Mouse (Mus musculus): ENCODE results near the gene Sept8. TPM values are rescaled to one million over a fixed set of nuclear protein-coding genes. Genes with fewer than 3 reads are reported as not detected.
"Not testable (repeated sequence)": the region's sequence is repeated elsewhere in the genome, so short reads cannot be mapped to it uniquely, and the experiment has no call there.

Gene Sept8
- polyA plus RNA-seq, 1 experiment from 2014 or later, result 18.2 TPM

DNA sequence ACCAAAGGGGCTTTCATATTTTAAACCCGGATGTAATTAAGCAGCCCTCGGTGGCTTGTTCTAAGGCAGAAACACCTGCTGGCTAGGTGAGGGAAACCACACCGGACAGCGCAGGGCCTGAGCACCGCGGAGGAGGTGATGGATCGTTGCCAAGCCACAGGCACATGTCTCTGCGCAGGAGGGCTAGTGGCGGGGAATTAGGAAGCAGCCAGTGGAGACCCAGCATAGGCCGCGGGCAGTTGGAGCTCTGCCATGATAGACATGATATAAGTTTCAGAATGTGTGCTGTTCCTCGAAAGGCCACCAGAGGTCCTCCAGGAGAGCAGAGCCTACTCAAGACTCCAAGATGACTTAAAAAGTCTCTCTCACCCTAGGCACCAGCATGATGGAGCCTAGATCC is 32.7 kb downstream of the Sept8 start:
- Histone ChIP-seq H3K4me3 (ENCODE audit: low read length) (no peak overlapping the region), H3K4me1 (ENCODE audit: control insufficient read depth, insufficient read depth, low read length) (no peaks in the 10 kb centered on the region), H3K27me3 (replicated peaks; ENCODE audit: control insufficient read depth, insufficient read depth, low read length) (no peaks in the 10 kb centered on the region), H3K27ac (ENCODE audit: low read length) (no peak overlapping the region), H3K9ac (ENCODE audit: low read depth, low read length) (no peak overlapping the region), H3K4me2 (ENCODE audit: low read depth, low read length) (no peak overlapping the region), H3K36me3 (ENCODE audit: control insufficient read depth, insufficient read depth, low read length) (no peaks in the 10 kb centered on the region), H3K9me3 (ENCODE audit: control insufficient read depth, low read length) (no peaks in the 10 kb centered on the region; the same call in 1 of the 2 replicates)
- WGBS, result 62% methylated on average over 12 of the region's 12 CpGs
- no peak for ATAC-seq

DNA sequence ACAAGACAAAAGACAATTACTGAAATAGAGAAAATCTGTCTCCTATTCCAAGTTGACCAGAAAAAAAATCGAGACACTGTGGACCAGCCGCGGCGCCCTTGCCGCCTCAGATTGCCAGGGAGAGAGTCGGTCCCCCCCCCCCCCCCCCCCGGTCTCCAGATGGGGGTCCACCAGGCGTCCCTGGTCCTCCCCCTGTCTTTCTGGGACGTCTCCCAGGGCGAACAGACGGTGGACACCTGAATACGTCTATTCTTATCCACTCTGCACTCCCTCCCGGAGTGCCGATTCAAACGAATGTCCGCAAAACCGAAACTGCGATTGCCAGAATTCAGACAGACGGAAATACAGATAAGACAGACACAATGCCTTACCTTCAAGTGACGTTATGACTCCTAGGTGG is 37.5 kb downstream of the Sept8 start:
- H3K27ac ChIP-seq (ENCODE audit: low read length); H3K36me3 ChIP-seq (ENCODE audit: control insufficient read depth, insufficient read depth, low read length); H3K4me1 ChIP-seq (ENCODE audit: control insufficient read depth, insufficient read depth, low read length); H3K4me2 ChIP-seq (ENCODE audit: low read depth, low read length); ATAC-seq; H3K4me3 ChIP-seq (ENCODE audit: low read length); H3K9me3 ChIP-seq (ENCODE audit: control insufficient read depth, low read length); H3K27me3 ChIP-seq (replicated peaks; ENCODE audit: control insufficient read depth, insufficient read depth, low read length); H3K9ac ChIP-seq (ENCODE audit: low read depth, low read length): not testable (repeated sequence)
- WGBS, result 90% methylated on average over 12 of the region's 20 CpGs

GRCm38 (mm10) chr11:53557992-53558391 is 38.9 kb downstream of the Sept8 start:
- not testable (repeated sequence) for H3K9ac ChIP-seq (ENCODE audit: low read depth, low read length); H3K4me3 ChIP-seq (ENCODE audit: low read length); H3K4me1 ChIP-seq (ENCODE audit: control insufficient read depth, insufficient read depth, low read length); H3K4me2 ChIP-seq (ENCODE audit: low read depth, low read length); H3K27me3 ChIP-seq (replicated peaks; ENCODE audit: control insufficient read depth, insufficient read depth, low read length); H3K36me3 ChIP-seq (ENCODE audit: control insufficient read depth, insufficient read depth, low read length); H3K27ac ChIP-seq (ENCODE audit: low read length); H3K9me3 ChIP-seq (ENCODE audit: control insufficient read depth, low read length)
- ATAC-seq, result peak; percentile 63; the same call in 1 of the 2 replicates
- 77% methylated on average over 1 of the region's 3 CpGs for WGBS

GRCm38 (mm10) chr11:53559980-53560379 is 40.9 kb downstream of the Sept8 start:
- H3K4me1 ChIP-seq (ENCODE audit: control insufficient read depth, insufficient read depth, low read length); H3K36me3 ChIP-seq (ENCODE audit: control insufficient read depth, insufficient read depth, low read length); ATAC-seq; H3K27me3 ChIP-seq (replicated peaks; ENCODE audit: control insufficient read depth, insufficient read depth, low read length); H3K27ac ChIP-seq (ENCODE audit: low read length); H3K4me3 ChIP-seq (ENCODE audit: low read length); H3K4me2 ChIP-seq (ENCODE audit: low read depth, low read length); H3K9me3 ChIP-seq (ENCODE audit: control insufficient read depth, low read length); H3K9ac ChIP-seq (ENCODE audit: low read depth, low read length): not testable (repeated sequence)
- WGBS, result 80% methylated on average over 1 of the region's 3 CpGs

DNA sequence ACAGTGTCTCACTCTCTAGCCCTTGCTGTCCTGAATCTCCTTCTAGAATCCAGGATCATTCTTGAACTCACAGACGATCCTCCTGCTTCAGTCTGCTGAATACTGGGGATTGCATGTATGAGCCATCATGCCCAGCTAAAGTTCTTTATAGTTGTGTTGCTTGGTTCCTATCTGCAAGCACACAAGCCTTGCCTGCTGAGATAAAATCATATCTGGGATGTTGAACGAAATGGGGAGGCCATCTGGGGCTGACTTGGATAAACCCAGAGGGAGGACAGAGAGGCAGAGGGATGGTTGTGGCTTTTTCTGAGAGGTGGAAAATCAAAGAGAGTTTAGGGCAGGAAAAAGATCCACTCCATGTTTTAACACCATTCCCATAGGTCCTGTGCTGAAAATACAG is 42.9 kb downstream of the Sept8 start:
- H3K4me3 ChIP-seq (ENCODE audit: low read length), result no peak overlapping the region
- no peak for ATAC-seq
- H3K9me3 ChIP-seq (ENCODE audit: control insufficient read depth, low read length), result no peaks in the 10 kb centered on the region
- no peak overlapping the region for H3K9ac ChIP-seq (ENCODE audit: low read depth, low read length)
- H3K27me3 ChIP-seq (replicated peaks; ENCODE audit: control insufficient read depth, insufficient read depth, low read length), result no peaks in the 10 kb centered on the region
- H3K4me1 ChIP-seq (ENCODE audit: control insufficient read depth, insufficient read depth, low read length), result peaks cover 4% of the 10 kb centered on the region
- no peaks in the 10 kb centered on the region for H3K36me3 ChIP-seq (ENCODE audit: control insufficient read depth, insufficient read depth, low read length)
- WGBS, result 71% methylated on average over 2 of the region's 2 CpGs
- H3K27ac ChIP-seq (ENCODE audit: low read length), result no peak overlapping the region
- H3K4me2 ChIP-seq (ENCODE audit: low read depth, low read length), result no peak overlapping the region

DNA sequence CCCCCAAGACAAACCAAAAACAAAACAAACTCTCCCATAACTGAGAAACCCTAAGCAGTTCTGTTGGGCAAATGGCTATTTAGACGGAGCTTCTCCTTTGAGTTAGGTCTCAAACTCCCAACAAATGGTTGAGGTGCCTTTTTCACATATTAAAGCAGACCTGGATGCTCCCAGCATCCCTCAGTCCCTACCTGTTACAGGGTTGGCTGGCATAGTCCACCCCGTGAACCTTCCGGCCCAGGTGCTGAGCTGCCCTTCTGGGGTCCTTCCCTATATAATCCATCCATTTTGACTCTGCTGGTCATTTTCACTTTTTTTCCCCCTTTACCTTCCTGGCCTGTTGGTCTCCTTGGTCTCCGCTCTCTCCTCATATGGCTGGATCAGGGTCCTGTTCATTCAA is 47.6 kb downstream of the Sept8 start:
- H3K27me3 ChIP-seq (replicated peaks; ENCODE audit: control insufficient read depth, insufficient read depth, low read length), result no peaks in the 10 kb centered on the region
- H3K4me3 ChIP-seq (ENCODE audit: low read length), result peak overlapping the region; percentile 97
- no peaks in the 10 kb centered on the region for H3K36me3 ChIP-seq (ENCODE audit: control insufficient read depth, insufficient read depth, low read length)
- no peak overlapping the region for H3K27ac ChIP-seq (ENCODE audit: low read length)
- H3K4me2 ChIP-seq (ENCODE audit: low read depth, low read length), result peak overlapping the region; percentile 91
- peaks cover 11% of the 10 kb centered on the region for H3K4me1 ChIP-seq (ENCODE audit: control insufficient read depth, insufficient read depth, low read length)
- ATAC-seq, result peak; percentile 29
- no peaks in the 10 kb centered on the region for H3K9me3 ChIP-seq (ENCODE audit: control insufficient read depth, low read length)
- WGBS, result 83% methylated on average over 4 of the region's 4 CpGs
- 0 out of 2 replicates have a peak overlapping the region, but pooled peaks have one; percentile 20 for H3K9ac ChIP-seq (ENCODE audit: low read depth, low read length)

DNA sequence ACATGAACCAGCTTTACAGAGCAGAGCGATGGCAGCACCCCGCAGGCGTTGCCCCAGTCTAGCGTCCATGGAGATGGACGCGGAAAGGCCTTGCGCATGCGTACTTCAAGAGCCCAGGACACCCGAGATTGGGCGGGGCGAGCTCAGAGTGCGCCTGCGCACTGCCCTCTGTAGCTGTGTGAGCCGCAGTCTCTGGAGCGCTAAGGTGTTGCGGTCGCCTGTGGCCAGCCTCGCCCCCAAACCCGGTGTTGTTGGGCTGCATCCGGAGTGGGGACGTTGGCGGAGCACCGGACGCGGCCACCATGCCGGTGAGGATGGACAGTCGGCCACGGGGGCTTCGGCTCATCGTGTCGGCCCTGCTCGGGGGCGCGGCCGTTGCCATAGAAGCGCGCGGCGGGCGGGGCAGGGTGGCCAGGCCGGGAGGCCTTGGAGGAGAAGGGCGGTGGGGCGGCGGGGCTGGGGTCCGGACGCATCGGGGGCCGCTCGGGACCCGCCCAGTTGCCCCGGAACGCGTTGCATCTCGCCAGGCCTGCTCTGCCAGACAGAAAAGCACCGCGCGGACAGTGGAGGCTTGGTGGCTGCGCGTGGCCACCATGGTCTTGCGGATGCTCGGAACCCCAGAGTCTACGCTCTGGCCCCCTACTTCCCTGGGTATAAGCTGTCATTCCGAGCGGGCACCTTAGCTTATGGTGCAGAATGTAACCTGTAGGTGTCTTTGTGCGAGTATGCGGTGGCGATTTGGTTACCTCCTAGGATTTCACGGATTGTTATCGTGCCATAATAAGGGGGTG is 48.4 kb downstream of the Sept8 start, which contains the start of gene Kif3a:
Gene Kif3a, plus strand, starts transcription at position 156 of the 791 bp plus-strand sequence.
- H3K27ac ChIP-seq (ENCODE audit: low read length), result no peak within 1 kb of the TSS
- 1% methylated on average over 66 of the region's 69 CpGs for WGBS
- H3K9me3 ChIP-seq (ENCODE audit: control insufficient read depth, low read length), result no peaks in the 10 kb centered on the region
- peaks cover 11% of the 10 kb centered on the region for H3K4me1 ChIP-seq (ENCODE audit: control insufficient read depth, insufficient read depth, low read length)
- no peaks in the 10 kb centered on the region for H3K27me3 ChIP-seq (replicated peaks; ENCODE audit: control insufficient read depth, insufficient read depth, low read length)
- ATAC-seq, result peak; percentile 98
- peak within 1 kb of the TSS; percentile 91 for H3K4me2 ChIP-seq (ENCODE audit: low read depth, low read length)
- peak within 1 kb of the TSS; percentile 88 for H3K9ac ChIP-seq (ENCODE audit: low read depth, low read length)
- H3K4me3 ChIP-seq (ENCODE audit: low read length), result peak within 1 kb of the TSS; percentile 97
- no peaks in the 10 kb centered on the region for H3K36me3 ChIP-seq (ENCODE audit: control insufficient read depth, insufficient read depth, low read length)

DNA sequence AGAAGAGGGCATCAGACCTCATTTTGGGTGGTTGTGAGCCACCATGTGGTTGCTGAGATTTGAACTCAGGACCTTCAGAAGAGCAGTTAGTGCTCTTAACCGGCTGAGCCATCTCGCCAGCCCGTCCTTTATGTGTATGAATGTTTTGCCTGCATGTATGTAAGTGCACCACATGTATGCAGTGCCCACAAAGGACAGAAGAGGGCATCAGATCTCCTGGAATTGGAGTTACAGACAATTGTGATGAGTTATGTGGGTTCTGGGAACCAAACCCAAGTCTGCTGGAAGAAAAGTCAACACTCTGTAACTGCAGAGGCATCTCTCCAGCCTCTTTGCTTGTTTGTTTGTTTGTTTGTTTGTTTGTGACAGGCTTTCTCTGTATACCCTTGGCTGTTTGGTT is 61.5 kb downstream of the Sept8 start:
- H3K9ac ChIP-seq (ENCODE audit: low read depth, low read length), result no peak overlapping the region
- 95% methylated on average over 3 of the region's 3 CpGs for WGBS
- no peaks in the 10 kb centered on the region for H3K9me3 ChIP-seq (ENCODE audit: control insufficient read depth, low read length)

GRCm38 (mm10) chr11:53583151-53583550 is 64.1 kb downstream of the Sept8 start:
- Histone ChIP-seq H3K27me3 (replicated peaks; ENCODE audit: control insufficient read depth, insufficient read depth, low read length) (no peaks in the 10 kb centered on the region), H3K27ac (ENCODE audit: low read length) (no peak overlapping the region), H3K9ac (ENCODE audit: low read depth, low read length) (no peak overlapping the region), H3K36me3 (ENCODE audit: control insufficient read depth, insufficient read depth, low read length) (0 out of 2 replicates have a peak, but pooled peaks cover 5% of the 10 kb centered on the region), H3K9me3 (ENCODE audit: control insufficient read depth, low read length) (no peaks in the 10 kb centered on the region), H3K4me2 (ENCODE audit: low read depth, low read length) (no peak overlapping the region), H3K4me1 (ENCODE audit: control insufficient read depth, insufficient read depth, low read length) (no peaks in the 10 kb centered on the region), H3K4me3 (ENCODE audit: low read length) (no peak overlapping the region)
- WGBS, result 74% methylated on average over 10 of the region's 10 CpGs
- no peak for ATAC-seq

More for the DNA sequence above, 61.5 kb downstream of the Sept8 start:
- Histone ChIP-seq H3K27me3 (replicated peaks; ENCODE audit: control insufficient read depth, insufficient read depth, low read length) (no peaks in the 10 kb centered on the region), H3K27ac (ENCODE audit: low read length) (no peak overlapping the region), H3K36me3 (ENCODE audit: control insufficient read depth, insufficient read depth, low read length) (0 out of 2 replicates have a peak, but pooled peaks cover 5% of the 10 kb centered on the region), H3K4me3 (ENCODE audit: low read length) (no peak overlapping the region), H3K4me1 (ENCODE audit: control insufficient read depth, insufficient read depth, low read length) (no peaks in the 10 kb centered on the region), H3K4me2 (ENCODE audit: low read depth, low read length) (no peak overlapping the region)
- no peak for ATAC-seq
